Mouse (Mus musculus): ENCODE measurements around the gene Gm28845. TPM values are rescaled to one million over a fixed set of nuclear protein-coding genes. Genes with fewer than 3 reads are reported as not detected.

Gene Gm28845
- polyA plus RNA-seq (2014; fragmentation: Nextera tagmentation; extraction: Ambion mirVana) = not detected in 2 replicates

DNA sequence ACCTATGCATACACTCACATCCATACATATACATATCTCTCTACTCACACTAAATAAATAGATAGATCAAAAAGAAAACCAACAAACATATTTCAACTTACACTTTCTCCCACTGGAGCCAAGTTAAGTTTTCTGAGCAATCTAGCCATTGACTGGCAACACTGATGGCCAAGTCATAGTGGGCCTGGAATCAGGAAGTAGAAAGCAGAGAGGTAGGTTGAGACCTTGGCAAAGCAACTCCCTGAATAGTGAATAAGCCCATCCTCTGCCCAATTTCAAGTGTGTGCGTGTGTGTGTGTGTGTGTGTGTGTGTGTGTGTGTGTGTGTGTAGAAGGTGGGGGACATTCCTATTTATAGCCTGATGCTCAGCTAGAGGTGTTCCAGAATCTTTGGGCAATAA lies at the start of gene Gm28845:
TSS of gene Gm28845 (minus strand) at position 121 of the 400 bp plus-strand sequence.
- ATAC-seq (ENCODE audit: low read depth) = no peak
- no peaks in the 10 kb centered on the region for H3K9me3 ChIP-seq (ENCODE audit: control insufficient read depth, low read length)

DNA sequence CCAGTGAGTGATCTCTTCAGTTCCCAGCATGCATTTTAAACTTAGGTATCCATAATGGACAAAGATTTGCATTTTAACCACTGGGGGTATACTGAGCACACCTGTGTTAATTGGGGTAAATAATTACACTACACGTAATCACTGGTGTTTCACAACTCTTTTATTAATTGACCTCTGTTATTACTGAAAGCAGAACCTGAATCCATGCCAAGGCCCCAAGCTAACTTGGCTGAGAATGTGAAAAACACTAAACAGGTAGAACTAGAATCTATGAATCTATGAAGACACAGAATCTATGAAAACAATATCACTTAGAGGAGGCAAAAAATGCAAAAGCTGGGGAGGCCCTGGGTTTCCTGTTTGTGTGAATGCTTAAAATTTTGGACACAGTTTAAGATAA lies 48.1 kb upstream of the Gm28845 start:
- no peak overlapping the region for H3K4me2 ChIP-seq (ENCODE audit: low read depth, low read length)
- ATAC-seq (ENCODE audit: low read depth) (no peak), DNase-seq (ENCODE audit: low spot score) (no peak)
- no peak overlapping the region for H3K27ac ChIP-seq (replicated peaks; ENCODE audit: low read depth, low read length)
- WGBS = 89% methylated on average over 1 of the region's 1 CpGs
- no peaks in the 10 kb centered on the region for H3K4me1 ChIP-seq (ENCODE audit: control insufficient read depth, insufficient read depth, low read length)
- H3K9ac ChIP-seq (ENCODE audit: low read depth, low read length) = no peak overlapping the region
- H3K9me3 ChIP-seq (ENCODE audit: control insufficient read depth, low read length) = no peaks in the 10 kb centered on the region
- H3K4me3 ChIP-seq (ENCODE audit: low read depth, low read length) = no peak overlapping the region
- H3K36me3 ChIP-seq (ENCODE audit: control insufficient read depth, insufficient read depth, low read length) = peaks cover 96% of the 10 kb centered on the region
- no peaks in the 10 kb centered on the region for H3K27me3 ChIP-seq (replicated peaks; ENCODE audit: control insufficient read depth, insufficient read depth, low read length)

More for the DNA sequence above, at the start of gene Gm28845:
- no peaks in the 10 kb centered on the region for H3K36me3 ChIP-seq (ENCODE audit: control insufficient read depth, insufficient read depth, low read length)
- no peak within 1 kb of the TSS for H3K4me3 ChIP-seq (ENCODE audit: low read depth, low read length)
- DNase-seq (ENCODE audit: low spot score) = no peak
- no peaks in the 10 kb centered on the region for H3K27me3 ChIP-seq (replicated peaks; ENCODE audit: control insufficient read depth, insufficient read depth, low read length)
- no peak within 1 kb of the TSS for H3K27ac ChIP-seq (replicated peaks; ENCODE audit: low read depth, low read length)
- H3K4me1 ChIP-seq (ENCODE audit: control insufficient read depth, insufficient read depth, low read length) = no peaks in the 10 kb centered on the region
- H3K4me2 ChIP-seq (ENCODE audit: low read depth, low read length) = no peak within 1 kb of the TSS
- no peak within 1 kb of the TSS for H3K9ac ChIP-seq (ENCODE audit: low read depth, low read length)
- 100% methylated on average over 1 of the region's 1 CpGs for WGBS

DNA sequence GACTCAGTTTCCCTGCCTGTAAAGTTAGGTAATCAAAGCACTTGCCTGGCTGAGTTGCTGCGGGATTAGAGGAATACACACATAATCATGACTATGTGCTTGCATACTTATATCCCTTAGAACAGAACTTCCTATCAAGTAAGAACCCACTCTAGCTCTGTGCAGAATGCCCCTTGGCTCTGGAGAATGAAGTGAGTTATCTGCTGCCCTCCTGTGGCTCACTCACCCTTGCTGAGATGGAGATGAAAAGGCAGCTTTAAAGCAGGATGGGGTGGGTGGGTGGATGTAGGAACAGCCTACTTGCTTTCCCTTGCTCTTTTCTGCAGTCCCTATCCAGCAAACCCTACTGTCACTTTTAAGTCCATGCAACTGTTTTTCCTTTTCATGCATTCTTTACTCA lies 42.9 kb upstream of the Gm28845 start:
- Histone ChIP-seq H3K4me2 (ENCODE audit: low read depth, low read length) (no peak overlapping the region), H3K9ac (ENCODE audit: low read depth, low read length) (no peak overlapping the region), H3K4me1 (ENCODE audit: control insufficient read depth, insufficient read depth, low read length) (no peaks in the 10 kb centered on the region), H3K36me3 (ENCODE audit: control insufficient read depth, insufficient read depth, low read length) (peaks cover 94% of the 10 kb centered on the region), H3K27ac (replicated peaks; ENCODE audit: low read depth, low read length) (no peak overlapping the region), H3K4me3 (ENCODE audit: low read depth, low read length) (no peak overlapping the region), H3K27me3 (replicated peaks; ENCODE audit: control insufficient read depth, insufficient read depth, low read length) (no peaks in the 10 kb centered on the region), H3K9me3 (ENCODE audit: control insufficient read depth, low read length) (no peaks in the 10 kb centered on the region)
- 100% methylated on average over 1 of the region's 1 CpGs for WGBS
- ATAC-seq (ENCODE audit: low read depth) (no peak), DNase-seq (ENCODE audit: low spot score) (no peak)

DNA sequence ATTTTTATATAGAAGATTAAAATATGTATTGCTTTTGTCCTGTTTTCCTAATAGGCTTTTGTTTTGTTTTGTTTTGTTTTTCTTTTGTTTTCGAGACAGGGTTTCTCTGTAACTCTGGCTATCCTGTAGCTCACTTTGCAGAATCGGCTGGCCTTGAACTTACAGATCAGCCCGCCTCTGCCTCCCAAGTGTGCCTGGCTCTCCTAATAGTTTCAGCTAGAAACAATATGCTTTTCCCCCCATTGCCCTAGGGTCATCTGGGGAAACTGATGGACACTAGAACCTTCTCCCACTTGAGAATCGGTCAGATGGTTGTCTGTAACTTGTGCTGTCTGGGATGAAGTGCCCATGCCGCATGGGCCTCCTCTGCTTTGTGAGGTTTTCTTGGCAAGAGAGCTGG lies 36.8 kb upstream of the Gm28845 start:
- WGBS = 90% methylated on average over 5 of the region's 5 CpGs
- H3K27ac ChIP-seq (replicated peaks; ENCODE audit: low read depth, low read length) = no peak overlapping the region

DNA sequence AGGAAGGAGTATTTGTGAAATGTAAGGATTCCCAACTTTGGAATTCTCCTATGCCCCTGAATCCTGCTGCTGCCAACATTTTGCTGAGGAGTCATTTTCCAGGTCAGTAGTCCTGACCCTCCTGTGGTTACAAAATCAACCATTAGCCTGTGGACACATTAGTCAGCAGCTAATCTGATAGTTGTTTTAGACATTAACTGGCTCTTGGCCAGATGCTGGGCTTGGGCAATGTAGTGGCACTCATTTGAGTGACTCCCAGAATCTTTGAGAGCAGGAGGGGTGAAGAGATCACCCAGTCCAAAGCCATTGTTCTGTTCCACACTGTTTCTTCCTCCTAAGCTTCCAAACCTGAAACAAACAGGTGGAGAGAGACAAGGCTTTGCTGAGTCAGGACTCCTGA lies 35.5 kb upstream of the Gm28845 start:
- no peaks in the 10 kb centered on the region for H3K9me3 ChIP-seq (ENCODE audit: control insufficient read depth, low read length)
- H3K4me1 ChIP-seq (ENCODE audit: control insufficient read depth, insufficient read depth, low read length) = no peaks in the 10 kb centered on the region
- no peak overlapping the region for H3K9ac ChIP-seq (ENCODE audit: low read depth, low read length)
- no peak overlapping the region for H3K4me3 ChIP-seq (ENCODE audit: low read depth, low read length)
- no peak overlapping the region for H3K4me2 ChIP-seq (ENCODE audit: low read depth, low read length)
- ATAC-seq (ENCODE audit: low read depth) (no peak), DNase-seq (ENCODE audit: low spot score) (no peak)
- H3K27me3 ChIP-seq (replicated peaks; ENCODE audit: control insufficient read depth, insufficient read depth, low read length) = no peaks in the 10 kb centered on the region
- H3K27ac ChIP-seq (replicated peaks; ENCODE audit: low read depth, low read length) = no peak overlapping the region
- peaks cover 21% of the 10 kb centered on the region for H3K36me3 ChIP-seq (ENCODE audit: control insufficient read depth, insufficient read depth, low read length)

More for the DNA sequence above, 36.8 kb upstream of the Gm28845 start:
- no peak overlapping the region for H3K9ac ChIP-seq (ENCODE audit: low read depth, low read length)
- H3K9me3 ChIP-seq (ENCODE audit: control insufficient read depth, low read length) = no peaks in the 10 kb centered on the region
- peaks cover 34% of the 10 kb centered on the region for H3K36me3 ChIP-seq (ENCODE audit: control insufficient read depth, insufficient read depth, low read length)
- no peaks in the 10 kb centered on the region for H3K27me3 ChIP-seq (replicated peaks; ENCODE audit: control insufficient read depth, insufficient read depth, low read length)
- H3K4me1 ChIP-seq (ENCODE audit: control insufficient read depth, insufficient read depth, low read length) = no peaks in the 10 kb centered on the region
- no peak for DNase-seq (ENCODE audit: low spot score)
- no peak overlapping the region for H3K4me3 ChIP-seq (ENCODE audit: low read depth, low read length)
- no peak overlapping the region for H3K4me2 ChIP-seq (ENCODE audit: low read depth, low read length)
- no peak for ATAC-seq (ENCODE audit: low read depth)

DNA sequence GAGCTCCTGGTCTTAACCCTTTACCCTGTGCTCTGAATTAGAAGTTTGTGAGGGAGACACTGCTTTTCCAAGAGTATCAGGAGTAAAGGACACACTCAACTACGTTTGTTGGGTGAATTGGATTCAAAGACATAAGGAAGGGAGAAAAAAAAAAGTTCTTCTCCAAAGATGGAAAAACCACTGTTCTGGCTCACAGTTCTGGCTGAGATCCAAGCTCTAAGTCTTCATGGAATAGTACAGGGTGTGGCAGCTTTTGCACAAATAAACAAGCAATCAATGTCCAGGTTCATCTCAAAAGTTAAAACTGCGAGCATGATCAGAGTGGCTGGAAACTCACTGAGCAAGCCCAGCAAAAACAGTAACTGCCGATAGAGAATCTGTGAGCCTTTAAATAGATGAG lies 28.6 kb upstream of the Gm28845 start:
- Histone ChIP-seq H3K4me3 (ENCODE audit: low read depth, low read length) (no peak overlapping the region), H3K9ac (ENCODE audit: low read depth, low read length) (no peak overlapping the region), H3K4me1 (ENCODE audit: control insufficient read depth, insufficient read depth, low read length) (no peaks in the 10 kb centered on the region), H3K27me3 (replicated peaks; ENCODE audit: control insufficient read depth, insufficient read depth, low read length) (no peaks in the 10 kb centered on the region), H3K4me2 (ENCODE audit: low read depth, low read length) (no peak overlapping the region), H3K9me3 (ENCODE audit: control insufficient read depth, low read length) (no peaks in the 10 kb centered on the region), H3K36me3 (ENCODE audit: control insufficient read depth, insufficient read depth, low read length) (no peaks in the 10 kb centered on the region), H3K27ac (replicated peaks; ENCODE audit: low read depth, low read length) (no peak overlapping the region)
- ATAC-seq (ENCODE audit: low read depth) (no peak), DNase-seq (ENCODE audit: low spot score) (no peak)
- WGBS = 75% methylated on average over 3 of the region's 3 CpGs

DNA sequence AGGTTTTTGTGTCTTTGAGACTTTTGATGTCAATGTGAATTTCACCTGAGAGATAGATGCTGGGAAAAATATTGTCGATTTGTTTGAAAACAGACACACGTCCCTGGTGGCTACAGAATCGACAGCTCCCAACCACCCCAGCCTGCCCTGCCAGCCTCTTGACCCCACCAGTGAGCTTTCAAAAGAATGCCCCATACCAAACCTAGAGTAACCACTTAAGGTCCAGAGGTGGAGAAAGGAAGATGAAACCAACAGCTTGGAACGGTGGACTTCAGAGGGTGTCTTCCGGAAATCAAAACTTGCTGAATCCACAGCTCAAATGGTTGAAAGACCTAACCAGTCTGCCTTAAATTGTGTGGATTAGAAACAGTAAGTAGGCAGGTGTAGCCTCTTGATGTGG lies 28.0 kb upstream of the Gm28845 start:
- H3K27me3 ChIP-seq (replicated peaks; ENCODE audit: control insufficient read depth, insufficient read depth, low read length) = no peaks in the 10 kb centered on the region
- H3K9me3 ChIP-seq (ENCODE audit: control insufficient read depth, low read length) = no peaks in the 10 kb centered on the region
- no peaks in the 10 kb centered on the region for H3K4me1 ChIP-seq (ENCODE audit: control insufficient read depth, insufficient read depth, low read length)
- H3K36me3 ChIP-seq (ENCODE audit: control insufficient read depth, insufficient read depth, low read length) = no peaks in the 10 kb centered on the region
- WGBS = 83% methylated on average over 5 of the region's 5 CpGs
- H3K27ac ChIP-seq (replicated peaks; ENCODE audit: low read depth, low read length) = no peak overlapping the region
- no peak overlapping the region for H3K9ac ChIP-seq (ENCODE audit: low read depth, low read length)
- no peak overlapping the region for H3K4me3 ChIP-seq (ENCODE audit: low read depth, low read length)
- H3K4me2 ChIP-seq (ENCODE audit: low read depth, low read length) = no peak overlapping the region
- DNase-seq (ENCODE audit: low spot score) (no peak), ATAC-seq (ENCODE audit: low read depth) (no peak)

DNA sequence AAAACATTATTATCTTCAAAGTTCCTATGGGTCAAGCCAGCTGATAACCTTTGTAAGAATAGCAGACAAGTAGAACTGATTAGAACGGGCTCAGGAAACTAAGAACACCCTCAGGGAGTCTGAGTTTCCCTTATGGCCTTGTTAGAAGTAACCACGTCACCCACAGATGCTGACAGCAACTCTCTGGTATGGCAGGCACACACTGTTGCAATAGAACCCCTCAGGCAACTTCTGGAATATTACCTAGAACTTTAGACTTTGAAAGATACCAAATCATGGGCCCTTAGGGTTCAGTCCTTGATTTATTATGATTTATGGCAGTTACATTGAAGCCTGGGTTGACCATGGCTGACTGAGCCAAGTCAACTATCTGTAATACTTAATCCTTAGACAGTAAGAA lies 27.2 kb upstream of the Gm28845 start:
- ATAC-seq (ENCODE audit: low read depth) (no peak), DNase-seq (ENCODE audit: low spot score) (no peak)
- 49% methylated on average over 2 of the region's 2 CpGs for WGBS
- H3K9me3 ChIP-seq (ENCODE audit: control insufficient read depth, low read length) = no peaks in the 10 kb centered on the region
- no peaks in the 10 kb centered on the region for H3K36me3 ChIP-seq (ENCODE audit: control insufficient read depth, insufficient read depth, low read length)
- H3K27ac ChIP-seq (replicated peaks; ENCODE audit: low read depth, low read length) = no peak overlapping the region
- no peak overlapping the region for H3K9ac ChIP-seq (ENCODE audit: low read depth, low read length)
- H3K4me1 ChIP-seq (ENCODE audit: control insufficient read depth, insufficient read depth, low read length) = no peaks in the 10 kb centered on the region
- H3K4me2 ChIP-seq (ENCODE audit: low read depth, low read length) = no peak overlapping the region
- no peaks in the 10 kb centered on the region for H3K27me3 ChIP-seq (replicated peaks; ENCODE audit: control insufficient read depth, insufficient read depth, low read length)
- no peak overlapping the region for H3K4me3 ChIP-seq (ENCODE audit: low read depth, low read length)

DNA sequence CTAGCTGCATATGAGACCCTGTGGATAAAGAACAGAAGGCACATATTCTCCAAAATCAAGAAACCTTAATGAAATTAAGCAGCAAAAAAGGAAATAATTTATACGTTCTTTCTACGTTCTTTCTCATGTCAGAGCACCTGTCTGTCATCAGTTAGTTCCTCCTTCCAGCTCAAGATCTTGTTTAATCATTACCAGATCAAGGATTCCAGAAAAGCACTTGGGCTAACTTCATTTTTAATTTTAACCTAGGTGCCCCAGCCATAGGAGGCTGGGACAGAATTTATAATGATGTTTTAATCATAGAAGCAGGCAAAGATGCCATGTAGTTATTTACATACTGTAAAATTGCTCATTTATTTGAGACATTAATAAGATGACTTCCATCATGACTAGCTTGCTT lies 25.4 kb upstream of the Gm28845 start:
- DNase-seq (ENCODE audit: low spot score) (no peak), ATAC-seq (ENCODE audit: low read depth) (no peak)
- Histone ChIP-seq H3K4me1 (ENCODE audit: control insufficient read depth, insufficient read depth, low read length) (no peaks in the 10 kb centered on the region), H3K36me3 (ENCODE audit: control insufficient read depth, insufficient read depth, low read length) (no peaks in the 10 kb centered on the region), H3K27ac (replicated peaks; ENCODE audit: low read depth, low read length) (no peak overlapping the region), H3K9ac (ENCODE audit: low read depth, low read length) (no peak overlapping the region), H3K4me3 (ENCODE audit: low read depth, low read length) (no peak overlapping the region), H3K4me2 (ENCODE audit: low read depth, low read length) (no peak overlapping the region), H3K9me3 (ENCODE audit: control insufficient read depth, low read length) (no peaks in the 10 kb centered on the region), H3K27me3 (replicated peaks; ENCODE audit: control insufficient read depth, insufficient read depth, low read length) (no peaks in the 10 kb centered on the region)
- 71% methylated on average over 2 of the region's 2 CpGs for WGBS

Measured in embryonic facial prominence, embryonic 14.5 days (tissue).